Mouse (Mus musculus) midbrain, embryonic 15.5 days (tissue): ENCODE data around the gene Ttll4. TPM values are rescaled to one million over a fixed set of nuclear protein-coding genes. Genes with fewer than 3 reads are reported as not detected.

Experiments
- ATAC-seq: fragments of 200-750 bp; cut with Nextera tagmentation; replicated peaks from 2 replicates; pipeline ENCODE4 v1.8.0; 2017; ENCODE audit warnings: moderate TSS enrichment
- H3K27ac ChIP-seq: fragments of 300-500 bp; sonication (generic); 2 replicates; pipeline ENCODE4 v1.5.1; 2015; ENCODE audit warnings: mild to moderate bottlenecking, inconsistent platforms
- H3K27me3 ChIP-seq: fragments of 300-500 bp; sonication (generic); replicated peaks from 2 replicates; pipeline ENCODE4 v1.6.1; 2015; ENCODE audit warnings: inconsistent platforms
- H3K36me3 ChIP-seq: fragments of 300-500 bp; sonication (generic); replicated peaks from 2 replicates; pipeline ENCODE4 v1.6.1; 2015; ENCODE audit warnings: inconsistent platforms
- H3K4me1 ChIP-seq: fragments of 300-500 bp; sonication (generic); 2 replicates; pipeline ENCODE4 v1.6.1; 2015; ENCODE audit warnings: inconsistent platforms
- H3K4me2 ChIP-seq: fragments of 300-500 bp; sonication (generic); 2 replicates; pipeline ENCODE4 v1.6.1; 2015; ENCODE audit warnings: inconsistent platforms, mild to moderate bottlenecking, moderate library complexity
- H3K4me3 ChIP-seq: fragments of 300-500 bp; sonication (generic); 2 replicates; pipeline ENCODE4 v1.5.1; 2015; ENCODE audit warnings: mild to moderate bottlenecking, inconsistent platforms
- H3K9ac ChIP-seq: fragments of 300-500 bp; sonication (generic); 2 replicates; pipeline ENCODE4 v1.6.1; 2015; ENCODE audit warnings: mild to moderate bottlenecking, inconsistent platforms
- H3K9me3 ChIP-seq: fragments of 300-500 bp; sonication (generic); 2 replicates; pipeline ENCODE4 v1.6.1; 2016; ENCODE audit warnings: inconsistent platforms
- WGBS: fragments of 180-500 bp; shearing (Covaris S2); methylation state at CpG from one replicate; pipeline ENCODE4 v1.1.7; 2015; ENCODE audit warnings: mixed read lengths; 5-methylcytosine and 5-hydroxymethylcytosine counted together
- polyA plus RNA-seq: library from polyadenylated mRNA; unstranded; fragments of >200 nt; fragmentation: Nextera tagmentation; extraction: Ambion mirVana; gene quantifications from 2 replicates; pipeline ENCODE4 v1.2.1, GENCODE M21; 2015

The Ttll4 gene
- polyA plus RNA-seq, 1 experiment from 2014 or later: 10.6 TPM

DNA sequence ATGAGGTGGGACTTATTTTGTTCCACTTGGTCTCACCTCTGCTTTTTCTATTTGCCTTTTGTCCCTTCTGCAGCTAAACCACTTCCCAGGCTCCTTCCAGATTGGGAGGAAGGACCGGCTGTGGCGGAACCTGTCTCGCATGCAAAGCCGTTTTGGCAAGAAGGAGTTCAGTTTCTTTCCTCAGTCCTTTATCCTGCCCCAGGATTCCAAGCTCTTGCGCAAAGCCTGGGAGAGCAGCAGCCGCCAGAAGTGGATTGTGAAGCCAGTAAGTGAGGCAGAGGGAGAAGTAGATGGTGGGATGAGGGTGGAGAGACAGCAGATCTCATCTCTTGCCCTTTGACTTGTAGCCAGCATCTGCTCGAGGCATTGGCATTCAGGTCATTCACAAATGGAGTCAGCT, 25.6 kb downstream of the Ttll4 start:
- 92% methylated on average over 7 of the region's 7 CpGs for whole genome bisulfite sequencing
- no peaks in the 10 kb centered on the region for H3K4me1 ChIP-seq
- no peaks in the 10 kb centered on the region for H3K9me3 ChIP-seq
- H3K4me3 ChIP-seq: no peak overlapping the region
- no peak for ATAC-seq
- H3K27me3 ChIP-seq: no peaks in the 10 kb centered on the region
- no peak overlapping the region for H3K4me2 ChIP-seq
- peaks cover 53% of the 10 kb centered on the region for H3K36me3 ChIP-seq
- no peak overlapping the region for H3K27ac ChIP-seq
- no peak overlapping the region for H3K9ac ChIP-seq

GRCm38 (mm10) chr1:74693891-74694583, 32.5 kb downstream of the Ttll4 start:
- no peak overlapping the region for H3K4me2 ChIP-seq
- H3K27me3 ChIP-seq: no peaks in the 10 kb centered on the region
- H3K9me3 ChIP-seq: no peaks in the 10 kb centered on the region
- no peak overlapping the region for H3K9ac ChIP-seq
- no peaks in the 10 kb centered on the region for H3K4me1 ChIP-seq
- peaks cover 63% of the 10 kb centered on the region for H3K36me3 ChIP-seq
- no peak for ATAC-seq
- H3K4me3 ChIP-seq: no peak overlapping the region
- WGBS: 92% methylated on average over 8 of the region's 8 CpGs
- no peak overlapping the region for H3K27ac ChIP-seq

DNA sequence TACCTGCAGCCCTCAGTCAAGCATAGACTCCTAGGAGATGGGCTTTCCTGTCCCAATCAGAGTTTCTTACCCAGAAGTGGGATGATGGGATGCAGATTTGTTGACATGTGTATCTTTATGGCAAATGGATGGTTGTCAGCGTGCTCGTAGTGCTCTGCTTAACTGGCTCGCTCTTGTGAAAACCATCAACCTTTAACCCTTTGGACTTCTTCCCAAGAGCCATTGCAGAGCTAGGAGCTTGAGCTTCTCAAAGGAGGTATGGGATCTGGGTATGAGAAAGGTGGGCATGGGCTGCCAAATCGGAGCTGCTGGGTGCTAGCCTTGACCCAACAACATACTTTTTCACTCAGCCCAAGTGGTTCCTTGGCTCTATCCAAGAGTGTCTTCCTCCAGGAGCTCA, 34.3 kb downstream of the Ttll4 start:
- Histone ChIP-seq H3K9ac (no peak overlapping the region), H3K4me3 (no peak overlapping the region), H3K4me1 (no peaks in the 10 kb centered on the region), H3K27ac (no peak overlapping the region), H3K27me3 (no peaks in the 10 kb centered on the region), H3K4me2 (no peak overlapping the region), H3K36me3 (peaks cover 58% of the 10 kb centered on the region), H3K9me3 (no peaks in the 10 kb centered on the region)
- 94% methylated on average over 4 of the region's 4 CpGs for WGBS
- ATAC-seq: no peak

DNA sequence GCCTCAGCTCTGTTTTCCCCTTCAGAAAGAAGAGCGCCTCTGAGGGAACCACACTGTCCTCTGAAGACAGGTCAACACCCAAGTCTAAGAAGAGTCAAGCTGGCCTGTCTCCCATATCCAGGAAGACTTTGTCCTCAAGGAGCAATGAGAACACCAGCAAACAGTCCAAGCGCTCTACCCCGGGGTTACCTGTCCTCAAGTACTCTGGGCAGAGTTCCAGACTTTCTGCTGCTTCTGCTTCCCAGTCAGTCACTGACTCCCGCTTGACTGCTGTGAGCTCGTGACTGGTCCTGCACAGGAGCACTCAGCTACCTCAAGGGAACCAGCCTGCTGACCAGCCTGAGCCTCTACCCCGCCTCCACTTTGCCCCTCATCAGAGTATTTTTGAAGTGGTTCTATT, 35.9 kb downstream of the Ttll4 start:
- Histone ChIP-seq H3K9me3 (no peaks in the 10 kb centered on the region), H3K36me3 (peaks cover 46% of the 10 kb centered on the region)
- WGBS: 95% methylated on average over 6 of the region's 6 CpGs

GRCm38 (mm10) chr1:74698353-74698752, 36.8 kb downstream of the Ttll4 start:
- Histone ChIP-seq H3K27ac (no peak overlapping the region), H3K4me1 (no peaks in the 10 kb centered on the region), H3K4me2 (no peak overlapping the region), H3K36me3 (peaks cover 44% of the 10 kb centered on the region), H3K27me3 (no peaks in the 10 kb centered on the region), H3K4me3 (no peak overlapping the region), H3K9me3 (no peaks in the 10 kb centered on the region), H3K9ac (no peak overlapping the region)
- no peak for ATAC-seq
- 100% methylated on average over 1 of the region's 1 CpGs for WGBS

More for the DNA sequence above, 35.9 kb downstream of the Ttll4 start:
- Histone ChIP-seq H3K4me2 (no peak overlapping the region), H3K4me1 (no peaks in the 10 kb centered on the region), H3K27ac (no peak overlapping the region), H3K9ac (no peak overlapping the region), H3K4me3 (no peak overlapping the region), H3K27me3 (no peaks in the 10 kb centered on the region)
- no peak for ATAC-seq

DNA sequence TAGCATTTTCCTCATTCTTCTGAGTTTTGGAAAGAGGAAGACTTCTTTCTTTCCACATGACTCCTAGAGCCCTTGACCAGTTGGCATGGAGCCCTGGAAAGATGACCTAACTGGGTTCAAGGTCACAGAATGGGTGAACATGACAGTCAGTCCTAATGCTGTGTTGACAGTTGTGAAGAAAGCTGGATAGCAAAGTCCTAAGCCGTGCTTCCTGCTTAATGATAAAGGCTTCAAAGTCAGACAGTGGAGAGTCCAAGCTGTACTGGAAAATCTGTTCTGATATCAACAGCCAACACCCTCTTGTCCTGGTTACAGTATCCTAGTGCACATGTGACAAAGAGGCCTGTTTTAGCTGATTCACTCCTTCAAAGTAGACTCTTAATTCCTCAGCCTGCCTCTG, 37.2 kb downstream of the Ttll4 start:
- H3K36me3 ChIP-seq: peaks cover 44% of the 10 kb centered on the region
- H3K27ac ChIP-seq: no peak overlapping the region
- H3K9ac ChIP-seq: no peak overlapping the region
- no peak for ATAC-seq
- H3K27me3 ChIP-seq: no peaks in the 10 kb centered on the region
- WGBS: 93% methylated on average over 1 of the region's 1 CpGs
- H3K4me1 ChIP-seq: no peaks in the 10 kb centered on the region
- H3K9me3 ChIP-seq: no peaks in the 10 kb centered on the region
- H3K4me2 ChIP-seq: no peak overlapping the region
- no peak overlapping the region for H3K4me3 ChIP-seq

DNA sequence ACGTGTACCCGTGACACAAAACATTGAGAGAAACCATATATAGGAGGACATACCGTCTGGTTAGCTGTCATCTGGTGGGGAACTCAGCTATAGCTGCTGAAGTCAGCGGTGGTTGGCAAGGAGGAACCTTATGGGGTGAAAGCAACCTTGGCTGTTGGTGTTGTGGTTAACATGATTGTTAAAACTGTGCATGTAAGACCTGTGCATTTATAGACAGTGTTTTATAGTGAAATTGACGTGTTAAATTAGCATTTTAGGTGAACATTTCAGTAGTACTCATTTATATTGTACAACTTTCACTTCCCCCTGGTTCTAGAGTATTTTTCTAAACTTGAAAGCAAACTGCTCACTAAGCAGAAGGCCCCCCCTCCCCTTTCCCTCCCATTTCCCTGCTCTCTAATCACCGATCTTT, 40.6 kb downstream of the Ttll4 start:
- ATAC-seq: no peak
- peaks cover 24% of the 10 kb centered on the region for H3K36me3 ChIP-seq

GRCm38 (mm10) chr1:74704156-74704555, 42.6 kb downstream of the Ttll4 start:
- Histone ChIP-seq H3K4me1 (no peaks in the 10 kb centered on the region), H3K9ac (no peak overlapping the region), H3K36me3 (0 out of 2 replicates have a peak, but pooled peaks cover 9% of the 10 kb centered on the region), H3K4me2 (no peak overlapping the region), H3K4me3 (no peak overlapping the region), H3K27me3 (no peaks in the 10 kb centered on the region), H3K9me3 (no peaks in the 10 kb centered on the region), H3K27ac (no peak overlapping the region)
- no peak for ATAC-seq
- 81% methylated on average over 3 of the region's 3 CpGs for WGBS

More for the DNA sequence above, 40.6 kb downstream of the Ttll4 start:
- Histone ChIP-seq H3K4me1 (no peaks in the 10 kb centered on the region), H3K27ac (no peak overlapping the region), H3K4me2 (no peak overlapping the region), H3K9me3 (no peaks in the 10 kb centered on the region), H3K27me3 (no peaks in the 10 kb centered on the region), H3K9ac (no peak overlapping the region), H3K4me3 (no peak overlapping the region)
- 91% methylated on average over 6 of the region's 6 CpGs for WGBS

- Histone ChIP-seq H3K4me3 (no peak overlapping the region), H3K4me1 (no peaks in the 10 kb centered on the region), H3K9ac (no peak overlapping the region), H3K9me3 (no peaks in the 10 kb centered on the region), H3K4me2 (no peak overlapping the region), H3K27ac (no peak overlapping the region), H3K36me3 (0 out of 2 replicates have a peak, but pooled peaks cover 5% of the 10 kb centered on the region), H3K27me3 (no peaks in the 10 kb centered on the region)
- 84% methylated on average over 5 of the region's 5 CpGs for WGBS
- no peak for ATAC-seq
These were observed 43.5 kb downstream of the Ttll4 start for GRCm38 (mm10) chr1:74705016-74705415.

DNA sequence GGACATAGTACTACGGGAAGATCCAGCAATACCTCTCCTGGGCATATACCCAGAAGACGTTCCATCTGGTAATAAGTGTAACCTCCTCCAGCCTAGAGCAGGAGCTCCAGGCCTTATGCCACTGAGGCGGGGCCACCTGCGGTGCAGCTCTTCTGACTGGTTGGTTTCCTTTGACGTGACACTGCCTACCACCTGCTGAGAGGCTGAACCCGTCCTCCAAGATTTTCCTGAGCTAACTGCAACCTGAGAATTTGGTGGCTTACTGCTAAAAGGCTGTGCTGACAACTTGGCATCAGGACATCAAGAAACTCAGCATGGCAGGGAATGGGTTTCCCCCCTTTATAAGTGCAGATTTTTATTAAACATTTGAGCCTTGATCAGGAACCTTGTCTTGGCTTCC, 48.0 kb downstream of the Ttll4 start:
- H3K4me2 ChIP-seq: no peak overlapping the region
- H3K36me3 ChIP-seq: no peaks in the 10 kb centered on the region
- 49% methylated on average over 6 of the region's 6 CpGs for WGBS
- H3K4me1 ChIP-seq: peaks cover 13% of the 10 kb centered on the region
- H3K9me3 ChIP-seq: no peaks in the 10 kb centered on the region
- H3K9ac ChIP-seq: no peak overlapping the region
- H3K27ac ChIP-seq: no peak overlapping the region
- H3K4me3 ChIP-seq: no peak overlapping the region
- peaks cover 10% of the 10 kb centered on the region for H3K27me3 ChIP-seq
- no peak for ATAC-seq

- H3K27me3 ChIP-seq: peaks cover 10% of the 10 kb centered on the region
- H3K4me2 ChIP-seq: no peak overlapping the region
- no peaks in the 10 kb centered on the region for H3K9me3 ChIP-seq
- no peak overlapping the region for H3K9ac ChIP-seq
- H3K4me1 ChIP-seq: peaks cover 13% of the 10 kb centered on the region
- H3K27ac ChIP-seq: no peak overlapping the region
- no peak overlapping the region for H3K4me3 ChIP-seq
- no peaks in the 10 kb centered on the region for H3K36me3 ChIP-seq
- ATAC-seq: no peak
- 82% methylated on average over 4 of the region's 4 CpGs for WGBS
These were observed 50.5 kb downstream of the Ttll4 start for GRCm38 (mm10) chr1:74712046-74712445.

- Histone ChIP-seq H3K27ac (no peak overlapping the region), H3K4me1 (peaks cover 13% of the 10 kb centered on the region), H3K27me3 (peaks cover 10% of the 10 kb centered on the region), H3K9me3 (no peaks in the 10 kb centered on the region), H3K4me3 (peak overlapping the region; percentile 40), H3K9ac (no peak overlapping the region), H3K4me2 (peak overlapping the region; percentile 93), H3K36me3 (no peaks in the 10 kb centered on the region)
- WGBS: 37% methylated on average over 5 of the region's 5 CpGs
- ATAC-seq: no peak
These were observed 51.0 kb downstream of the Ttll4 start for GRCm38 (mm10) chr1:74712461-74713098.
